Mouse (Mus musculus) liver, postnatal 0 days (tissue): Measurements from ENCODE around the gene Mylk. TPM values are rescaled to one million over a fixed set of nuclear protein-coding genes. Genes with fewer than 3 reads are reported as not detected.
A peak's percentile ranks its signal among the peaks of the same experiment; 100 is the strongest.

Experiments used
- ATAC-seq: fragments of 200-750 bp; cut with Nextera tagmentation; 2 replicates; pipeline ENCODE4 v1.8.0; 2017; ENCODE audit warnings: mild to moderate bottlenecking, moderate library complexity
- DNase-seq: peaks from one replicate; pipeline ENCODE4 v3.0.0-alpha.2; 2016
- H3K27ac ChIP-seq: fragments of 300-500 bp; sonication (generic); 2 replicates; pipeline ENCODE4 v1.5.1; 2014; ENCODE audit warnings: antibody characterized with exemption, moderate library complexity, mild to moderate bottlenecking, low read depth
- H3K27me3 ChIP-seq: fragments of 300-500 bp; sonication (generic); 2 replicates; pipeline ENCODE4 v1.6.1; 2014; ENCODE audit warnings: low read length, control low read depth, mixed read lengths; ENCODE audit not compliant: insufficient read depth
- H3K36me3 ChIP-seq: fragments of 300-500 bp; sonication (generic); replicated peaks from 2 replicates; pipeline ENCODE4 v1.6.1; 2014; ENCODE audit warnings: mild to moderate bottlenecking, control low read depth, low read length, moderate library complexity, mixed read lengths; ENCODE audit not compliant: insufficient read depth
- H3K4me1 ChIP-seq: fragments of 300-500 bp; sonication (generic); 2 replicates; pipeline ENCODE4 v1.6.1; 2014; ENCODE audit warnings: antibody characterized with exemption, mild to moderate bottlenecking, control low read depth; ENCODE audit not compliant: insufficient read depth
- H3K4me2 ChIP-seq: fragments of 300-500 bp; sonication (generic); 2 replicates; pipeline ENCODE4 v1.6.1; 2014; ENCODE audit warnings: low read depth, mild to moderate bottlenecking, low read length, moderate library complexity, mixed read lengths
- H3K4me3 ChIP-seq: fragments of 300-500 bp; sonication (generic); 2 replicates; pipeline ENCODE4 v1.5.1; 2014; ENCODE audit warnings: low read depth, low read length
- H3K9ac ChIP-seq: fragments of 300-500 bp; sonication (generic); replicated peaks from 2 replicates; pipeline ENCODE4 v1.6.1; 2014; ENCODE audit warnings: mild to moderate bottlenecking, moderate library complexity
- H3K9me3 ChIP-seq: fragments of 300-500 bp; sonication (generic); 2 replicates; pipeline ENCODE4 v1.6.1; 2016; ENCODE audit warnings: mild to moderate bottlenecking, control low read depth, low read length, mixed read lengths
- CTCF ChIP-seq: sonication (generic); IDR thresholded peaks from 2 replicates; pipeline ENCODE4 v1.5.1; 2016; ENCODE audit warnings: antibody characterized with exemption, low read depth
- EP300 ChIP-seq: IDR thresholded peaks from 2 replicates; pipeline ENCODE4 v1.6.1; 2016; ENCODE audit warnings: antibody characterized with exemption, low read depth, mild to moderate bottlenecking
- WGBS: fragments of 180-500 bp; shearing (Covaris S2); extraction: QIAGEN DNeasy Blood & Tissue Kit; methylation state at CpG from one replicate; pipeline ENCODE4 v1.1.7; 2014; ENCODE audit not compliant: insufficient replicate concordance; 5-methylcytosine and 5-hydroxymethylcytosine counted together
- polyA plus RNA-seq: library from polyadenylated mRNA; unstranded; fragments of >200 nt; fragmentation: Nextera tagmentation; extraction: Ambion mirVana; gene quantifications from 2 replicates; pipeline ENCODE4 v1.2.1, GENCODE M21; 2015

Mylk gene
- polyA plus RNA-seq, 1 experiment from 2014 or later = 4.9 TPM

- 46% methylated on average over 8 of the region's 8 CpGs for WGBS
- H3K4me2 ChIP-seq = no peak overlapping the region
- TF ChIP-seq CTCF (no peak), EP300 (no peak)
- no peaks in the 10 kb centered on the region for H3K9me3 ChIP-seq
- peak overlapping the region; percentile 45 for H3K27ac ChIP-seq
- H3K4me3 ChIP-seq = no peak overlapping the region
- H3K36me3 ChIP-seq = peaks cover 11% of the 10 kb centered on the region; the same call in 1 of the 2 replicates
- peaks cover 19% of the 10 kb centered on the region for H3K4me1 ChIP-seq
- DNase-seq = no peak
- H3K9ac ChIP-seq = no peak overlapping the region
- peak; percentile 59 for ATAC-seq
- H3K27me3 ChIP-seq = no peaks in the 10 kb centered on the region
These were observed 289.0 kb downstream of the Mylk start for GRCm38 (mm10) chr16:35033809-35034577.

GRCm38 (mm10) chr16:35034971-35035370, 290.0 kb downstream of the Mylk start:
- H3K4me1 ChIP-seq = peaks cover 19% of the 10 kb centered on the region
- no peak overlapping the region for H3K9ac ChIP-seq
- ATAC-seq = no peak
- H3K27ac ChIP-seq = no peak overlapping the region
- H3K36me3 ChIP-seq = peaks cover 8% of the 10 kb centered on the region; the same call in 1 of the 2 replicates
- H3K9me3 ChIP-seq = no peaks in the 10 kb centered on the region
- H3K4me2 ChIP-seq = no peak overlapping the region
- DNase-seq = no peak
- WGBS = 85% methylated on average over 5 of the region's 5 CpGs
- no peaks in the 10 kb centered on the region for H3K27me3 ChIP-seq
- no peak for TF ChIP-seq CTCF
- no peak for TF ChIP-seq EP300
- H3K4me3 ChIP-seq = no peak overlapping the region

- DNase-seq (no peak), ATAC-seq (no peak)
- TF ChIP-seq CTCF = no peak
- TF ChIP-seq EP300 = no peak
- H3K9me3 ChIP-seq = no peaks in the 10 kb centered on the region
- WGBS = 76% methylated on average over 5 of the region's 5 CpGs
- peaks cover 3% of the 10 kb centered on the region; the same call in 1 of the 2 replicates for H3K36me3 ChIP-seq
- peaks cover 19% of the 10 kb centered on the region for H3K4me1 ChIP-seq
- H3K4me3 ChIP-seq = no peak overlapping the region
- no peak overlapping the region for H3K9ac ChIP-seq
- H3K4me2 ChIP-seq = no peak overlapping the region
- no peak overlapping the region for H3K27ac ChIP-seq
- H3K27me3 ChIP-seq = no peaks in the 10 kb centered on the region
These were observed 291.7 kb downstream of the Mylk start for GRCm38 (mm10) chr16:35036754-35037153.

GRCm38 (mm10) chr16:35038343-35039057, 293.5 kb downstream of the Mylk start:
- Histone ChIP-seq H3K27me3 (no peaks in the 10 kb centered on the region), H3K4me3 (no peak overlapping the region), H3K27ac (no peak overlapping the region), H3K9me3 (no peaks in the 10 kb centered on the region), H3K36me3 (peaks cover 7% of the 10 kb centered on the region), H3K4me2 (no peak overlapping the region), H3K4me1 (peaks cover 16% of the 10 kb centered on the region), H3K9ac (no peak overlapping the region)
- TF ChIP-seq EP300 = no peak
- no peak for TF ChIP-seq CTCF
- DNase-seq (no peak), ATAC-seq (no peak)
- 35% methylated on average over 4 of the region's 4 CpGs for WGBS

- DNase-seq = no peak
These were observed 295.1 kb downstream of the Mylk start for GRCm38 (mm10) chr16:35040154-35040553.

GRCm38 (mm10) chr16:35041001-35041400, 296.0 kb downstream of the Mylk start:
- no peak overlapping the region for H3K27ac ChIP-seq
- WGBS = 88% methylated on average over 7 of the region's 7 CpGs
- peaks cover 7% of the 10 kb centered on the region for H3K36me3 ChIP-seq

More at GRCm38 (mm10) chr16:35040154-35040553, 295.1 kb downstream of the Mylk start:
- no peaks in the 10 kb centered on the region for H3K27me3 ChIP-seq
- H3K4me2 ChIP-seq = no peak overlapping the region
- no peak overlapping the region for H3K27ac ChIP-seq
- no peak overlapping the region for H3K9ac ChIP-seq
- no peak overlapping the region for H3K4me3 ChIP-seq
- no peak for TF ChIP-seq CTCF
- no peak for TF ChIP-seq EP300
- no peak for ATAC-seq
- 78% methylated on average over 1 of the region's 1 CpGs for WGBS
- no peaks in the 10 kb centered on the region for H3K9me3 ChIP-seq
- peaks cover 16% of the 10 kb centered on the region for H3K4me1 ChIP-seq
- peaks cover 7% of the 10 kb centered on the region for H3K36me3 ChIP-seq

More at GRCm38 (mm10) chr16:35041001-35041400, 296.0 kb downstream of the Mylk start:
- Histone ChIP-seq H3K4me3 (no peak overlapping the region), H3K4me2 (no peak overlapping the region), H3K9ac (no peak overlapping the region), H3K9me3 (no peaks in the 10 kb centered on the region), H3K27me3 (no peaks in the 10 kb centered on the region), H3K4me1 (peaks cover 16% of the 10 kb centered on the region)
- no peak for ATAC-seq
- DNase-seq = no peak
- TF ChIP-seq CTCF = no peak
- no peak for TF ChIP-seq EP300
